Mouse (Mus musculus) bone marrow macrophage, adult 2 months (primary cell): ENCODE data around the gene Pstk.

Source experiments
- CTCF ChIP-seq: IDR thresholded peaks from 2 replicates; pipeline ENCODE4 v1.5.1; 2012; ENCODE audit warnings: low read depth, mild to moderate bottlenecking, low read length, moderate library complexity
- POLR2A ChIP-seq: IDR thresholded peaks from 2 replicates; pipeline ENCODE4 v1.6.1; 2012; ENCODE audit warnings: mild to moderate bottlenecking, low read depth, low read length, borderline replicate concordance

- TF ChIP-seq CTCF (no peak), POLR2A (no peak)
These were observed 8.7 kb upstream of the Pstk start for GRCm38 (mm10) chr7:131362269-131362614.
